Mouse (Mus musculus) testis, postnatal 10 days (tissue): ENCODE results near the gene Ankrd55.

Source experiments
- DNase-seq: peaks from one replicate; pipeline ENCODE4 v3.0.0; 2021; ENCODE audit warnings: low spot score

Gene Ankrd55

DNA sequence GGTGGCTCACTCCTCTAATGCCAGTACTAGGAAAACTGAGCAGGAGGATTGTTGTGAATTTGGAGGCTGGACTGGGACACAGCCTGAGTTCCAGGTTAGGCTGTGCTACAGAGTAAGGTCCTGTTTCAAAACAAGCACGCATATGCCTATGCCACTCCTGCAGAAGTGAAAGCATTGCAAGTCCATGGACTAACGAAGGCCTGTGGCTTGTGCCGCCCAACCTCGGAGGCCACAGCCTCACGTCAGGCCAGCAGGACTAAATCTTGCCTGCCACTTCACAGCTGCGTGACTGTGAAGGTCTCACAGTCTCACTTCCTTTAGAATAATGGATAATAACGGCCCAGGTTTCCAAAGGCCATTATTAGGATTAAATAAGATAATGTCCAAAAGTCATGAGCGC, 125.4 kb downstream of the Ankrd55 start:
- DNase-seq, result no peak

DNA sequence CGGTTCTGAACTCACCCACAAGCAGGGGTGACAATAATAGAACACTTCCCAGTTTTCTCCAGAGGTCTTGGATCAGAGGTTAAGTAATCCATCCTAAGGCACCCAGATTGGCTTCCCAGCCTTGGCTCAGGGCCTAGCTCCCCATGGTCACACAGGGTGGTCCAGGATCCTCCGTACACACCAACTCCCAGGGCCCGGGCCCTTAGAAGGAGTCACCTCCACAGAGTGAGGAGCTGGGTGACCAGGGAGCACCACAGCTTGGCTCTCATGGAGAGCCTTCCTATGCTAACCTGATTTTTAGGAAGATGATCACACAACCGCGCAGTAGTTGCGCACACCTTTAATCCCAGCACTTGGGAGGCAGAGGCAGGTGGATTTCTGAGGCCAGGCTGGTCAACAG, 127.6 kb downstream of the Ankrd55 start:
- DNase-seq, result no peak

DNA sequence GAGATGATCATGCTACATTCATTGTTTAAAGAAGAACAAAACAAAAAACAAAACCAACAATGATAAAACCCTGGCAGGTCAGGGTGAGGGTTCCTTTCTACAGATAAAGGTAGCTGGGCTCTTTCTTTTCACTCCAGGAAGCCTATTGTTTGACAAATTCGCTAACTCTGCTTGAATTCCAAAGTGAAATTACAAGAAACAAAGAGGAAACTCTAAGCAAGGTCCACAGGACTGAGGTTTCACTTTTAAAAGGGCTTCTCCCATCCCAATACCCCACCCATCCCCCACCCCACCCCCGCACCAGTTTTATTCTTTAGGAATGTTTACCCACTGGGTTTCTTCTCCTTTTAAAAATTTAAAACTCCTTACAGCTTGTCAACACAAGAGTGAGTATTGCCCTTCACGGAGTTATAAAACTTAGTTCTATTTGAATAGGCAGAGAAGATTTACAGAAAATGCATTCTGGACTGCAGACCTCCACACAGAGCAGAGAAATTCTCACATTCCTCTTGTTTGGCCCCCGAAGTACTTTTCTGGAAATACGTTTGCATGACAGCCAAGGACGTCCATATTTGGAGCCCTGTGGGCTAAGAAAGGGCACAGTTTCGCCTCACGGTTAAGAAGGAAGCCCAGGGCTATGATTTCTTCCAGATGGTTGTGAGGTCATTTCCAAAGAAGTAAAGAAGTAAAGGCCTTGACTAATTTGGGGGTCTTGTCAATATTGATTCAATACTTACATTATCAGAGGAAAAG, 128.3 kb downstream of the Ankrd55 start:
- peak; percentile 33 for DNase-seq

DNA sequence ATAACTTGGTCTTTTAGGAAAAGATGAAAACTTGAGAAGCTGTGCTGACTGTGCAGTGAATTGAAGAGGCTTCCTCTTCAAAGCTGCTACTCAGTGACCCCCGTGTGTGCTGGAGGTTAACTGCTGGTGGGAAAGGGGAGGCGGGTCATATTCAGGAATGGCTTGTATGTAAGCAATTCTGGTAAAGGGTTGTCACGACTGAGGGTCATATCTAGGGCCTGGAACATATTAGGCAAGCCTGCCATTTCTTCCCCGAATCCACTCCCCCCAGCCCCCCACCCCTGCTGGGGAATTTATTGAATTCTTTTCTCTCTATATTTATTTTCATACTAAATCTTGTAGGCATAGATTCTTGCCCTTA, 128.9 kb downstream of the Ankrd55 start:
- peak; percentile 38 for DNase-seq

DNA sequence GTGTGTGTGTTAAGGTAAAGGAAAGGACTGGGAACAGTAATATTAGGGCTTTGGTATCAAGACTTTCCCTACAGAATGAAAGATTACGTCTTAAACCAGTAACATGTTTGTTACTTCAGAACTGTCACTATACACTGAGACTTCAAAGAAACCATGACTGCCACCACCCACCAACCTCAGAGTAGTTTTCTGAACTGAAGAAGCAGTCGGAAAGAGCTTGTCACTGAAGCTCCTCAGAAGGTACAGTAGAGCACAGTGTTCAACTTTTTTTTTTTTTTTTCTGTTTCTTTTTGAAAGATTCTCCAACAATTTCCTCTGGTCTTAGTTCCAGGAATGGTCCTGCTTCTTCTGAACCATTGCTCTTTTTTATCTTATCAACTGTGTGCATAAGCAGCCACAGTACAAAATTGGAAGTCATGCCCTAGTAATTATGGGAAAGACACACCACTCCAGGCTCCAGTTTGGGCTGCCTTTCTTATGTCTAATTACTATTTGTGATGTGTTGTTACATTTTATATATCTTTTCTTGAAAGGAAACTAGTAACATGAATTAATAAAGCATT, 129.7 kb downstream of the Ankrd55 start:
- peak; percentile 28 for DNase-seq

DNA sequence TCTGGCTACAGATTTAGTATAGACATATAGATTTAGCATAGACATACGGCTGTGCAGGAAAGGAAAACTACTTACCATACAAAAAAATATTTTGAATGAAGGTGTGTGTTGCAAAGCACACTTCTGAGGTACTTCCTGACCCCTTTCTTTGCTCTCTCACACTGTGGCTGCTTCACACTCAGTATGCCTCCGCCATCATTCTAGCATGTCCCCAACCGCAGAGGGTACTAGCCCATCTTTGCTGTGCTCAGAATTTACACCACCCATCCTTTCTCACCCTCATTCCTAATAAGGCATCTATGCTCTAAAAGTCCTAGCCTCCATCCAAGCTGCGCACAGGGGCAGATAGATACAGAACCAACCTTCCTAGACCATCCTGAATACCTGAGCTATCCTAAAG, 130.3 kb downstream of the Ankrd55 start:
- DNase-seq, result peak; percentile 26

DNA sequence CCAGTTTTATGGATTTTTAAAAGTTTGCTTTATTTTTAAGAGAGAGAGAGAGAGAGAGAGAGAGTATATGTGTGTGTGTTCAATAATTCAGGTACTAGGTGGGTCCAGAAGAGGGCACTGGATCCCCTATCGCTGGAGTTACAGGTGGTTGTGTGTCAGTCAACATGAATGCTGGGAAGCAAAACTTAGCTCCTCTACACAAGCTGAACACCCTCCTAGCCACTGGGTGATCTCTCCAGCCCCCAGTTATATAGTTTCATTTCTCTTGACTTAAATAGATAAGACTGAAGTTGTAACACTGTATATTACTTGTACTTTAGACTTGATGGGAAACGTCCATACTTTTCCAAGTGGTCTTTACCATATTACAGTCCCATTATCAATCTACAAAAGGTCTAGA, 136.0 kb downstream of the Ankrd55 start:
- no peak for DNase-seq

DNA sequence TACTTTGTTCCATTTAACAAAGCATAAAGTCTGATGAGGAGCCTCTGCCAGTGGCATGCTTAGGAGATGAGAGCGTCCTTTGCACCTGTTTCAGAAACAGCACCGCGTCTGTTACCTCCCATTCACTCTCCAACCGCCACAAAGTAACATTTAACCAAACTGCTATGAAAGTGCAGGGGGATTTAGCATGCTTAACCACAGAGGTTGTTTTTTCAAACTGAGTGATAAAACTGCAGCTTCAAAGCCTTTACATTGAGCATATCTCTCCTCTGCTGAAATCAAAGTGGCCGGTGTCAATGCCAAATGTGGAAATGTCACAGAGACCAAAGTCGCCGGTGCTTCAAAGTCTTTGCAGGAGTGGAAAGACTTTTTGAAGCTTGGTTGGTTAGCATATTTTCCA, 136.4 kb downstream of the Ankrd55 start:
- no peak for DNase-seq

DNA sequence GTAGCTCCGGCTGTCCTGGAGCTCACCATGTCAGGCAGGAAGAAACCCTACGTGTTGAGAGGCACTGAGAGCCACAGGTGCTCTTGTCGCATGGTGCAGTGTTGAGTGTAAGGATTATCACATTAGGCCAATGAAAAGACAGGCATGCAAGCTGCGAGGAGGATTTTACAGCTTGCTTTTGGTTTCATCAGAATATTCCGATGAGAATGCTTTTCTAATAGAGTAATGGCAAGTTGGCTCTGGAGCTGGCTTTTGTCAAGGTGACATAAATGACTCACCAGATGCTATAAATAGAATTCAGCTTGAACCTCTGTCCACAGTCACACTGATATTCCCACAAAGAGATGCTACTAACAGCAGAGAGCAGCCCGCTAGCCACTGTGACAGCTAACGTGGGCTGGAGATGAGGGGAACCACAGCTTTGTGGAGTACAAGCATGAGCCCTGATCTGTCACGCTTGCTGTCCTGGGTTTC, 137.0 kb downstream of the Ankrd55 start:
- no peak for DNase-seq

DNA sequence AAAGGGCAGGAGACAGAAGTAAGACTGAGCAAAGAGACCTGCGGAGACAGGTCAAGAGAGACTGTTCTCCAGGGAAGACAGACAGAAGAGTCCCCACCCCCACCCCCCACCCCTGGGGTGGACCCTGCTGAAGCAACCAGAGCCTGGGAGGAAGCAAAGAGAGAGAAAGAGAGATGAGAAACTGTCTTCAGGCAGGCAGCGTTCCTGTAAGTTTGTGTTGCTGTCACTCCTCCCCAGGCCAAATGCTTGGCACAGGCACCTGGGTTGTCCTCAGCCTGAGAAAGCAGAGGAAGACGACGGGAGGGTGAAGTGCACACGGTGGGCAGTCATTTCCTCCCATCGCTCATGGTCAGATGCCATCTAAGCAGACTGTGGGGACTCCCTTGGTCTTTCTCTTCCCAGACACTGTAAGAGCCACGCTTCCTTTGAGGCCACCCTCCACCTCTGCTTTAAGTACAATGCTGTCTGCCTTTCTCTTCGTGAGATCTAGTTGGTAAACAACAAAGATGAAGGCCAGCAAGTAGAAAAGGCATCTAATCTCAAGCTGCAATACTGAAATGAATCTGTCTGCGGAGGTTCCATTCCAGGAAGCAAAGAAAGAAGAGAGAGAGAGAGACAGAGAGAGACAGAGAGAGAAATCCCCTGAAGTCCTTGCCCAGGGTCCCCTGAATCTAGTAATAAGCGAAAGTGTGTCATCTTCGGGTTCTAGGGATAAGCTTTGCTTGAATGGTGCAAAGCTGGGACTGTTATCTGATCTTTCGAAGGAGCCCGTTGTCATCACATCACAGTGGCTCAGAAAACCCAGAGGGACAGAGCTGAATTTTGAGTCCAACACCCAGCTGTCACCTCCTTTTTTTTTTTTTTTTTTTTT, 138.2 kb downstream of the Ankrd55 start:
- no peak for DNase-seq

DNA sequence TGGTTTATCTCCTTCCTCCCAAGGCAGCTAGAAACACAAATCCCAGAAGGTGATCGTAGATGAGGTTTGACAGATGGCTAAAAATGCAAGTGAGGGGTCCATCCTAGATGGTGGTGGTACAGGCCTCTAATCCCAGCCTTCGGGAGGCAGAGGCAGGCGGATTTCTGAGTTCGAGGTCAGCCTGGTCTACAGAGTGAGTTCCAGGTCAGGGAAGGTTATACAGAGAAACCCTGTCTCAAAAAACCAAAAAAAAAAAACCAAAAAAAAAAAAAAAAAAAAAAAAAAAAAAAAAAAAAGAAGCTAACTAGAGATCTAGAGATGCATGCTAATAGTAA, 138.9 kb downstream of the Ankrd55 start:
- DNase-seq, result peak; percentile 10

DNA sequence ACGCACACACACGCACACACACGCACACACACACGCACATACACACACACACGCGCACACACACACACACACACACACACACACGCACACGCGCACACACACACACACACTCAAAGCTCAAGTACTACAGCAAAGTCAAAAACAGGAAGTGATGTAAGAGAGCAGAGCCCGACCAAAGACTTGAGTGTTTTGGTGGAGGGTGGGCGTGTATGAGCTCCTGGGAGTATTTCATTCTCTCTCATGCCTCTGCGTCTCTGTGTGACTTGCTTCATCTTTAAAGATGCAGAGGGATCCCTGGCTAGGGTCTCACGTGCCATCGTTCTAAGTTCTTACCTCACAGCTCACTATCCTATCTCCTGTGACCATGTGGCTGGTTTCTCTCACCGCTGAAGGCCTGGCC, 139.3 kb downstream of the Ankrd55 start:
- peak; percentile 12 for DNase-seq

DNA sequence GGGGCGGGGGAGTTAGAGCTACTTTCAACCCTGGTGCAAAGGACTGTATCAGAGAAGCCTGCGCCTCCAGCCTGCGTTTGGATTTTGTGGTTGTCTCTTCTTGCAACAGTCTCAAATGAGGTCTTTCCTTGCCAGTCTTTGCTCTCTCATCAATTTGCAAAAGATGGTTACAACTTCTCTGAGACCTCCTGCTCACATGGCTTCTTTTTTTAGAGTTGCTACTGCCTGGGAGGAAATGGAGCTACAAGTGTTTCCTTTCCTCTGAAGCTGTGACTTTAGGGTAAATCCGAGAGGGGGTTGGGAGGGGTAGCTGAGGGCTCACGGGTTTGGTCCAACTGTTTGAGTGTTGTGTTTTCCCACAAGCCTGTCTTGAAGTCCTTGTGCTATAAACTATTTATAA, 145.0 kb downstream of the Ankrd55 start:
- DNase-seq, result no peak
